Mouse (Mus musculus) lung, embryonic 16.5 days (tissue): Measurements from ENCODE around the gene Baiap3. TPM values are rescaled to one million over a fixed set of nuclear protein-coding genes. Genes with fewer than 3 reads are reported as not detected.
"Not testable (repeated sequence)": the region's sequence is repeated elsewhere in the genome, so short reads cannot be mapped to it uniquely, and the experiment has no call there.

ENCODE experiments used
- ATAC-seq: fragments of 200-750 bp; cut with Nextera tagmentation; 2 replicates; pipeline ENCODE4 v1.8.0; 2017; ENCODE audit warnings: low read depth, mild to moderate bottlenecking, moderate library complexity
- H3K27ac ChIP-seq: fragments of 300-500 bp; sonication (generic); 2 replicates; pipeline ENCODE4 v1.5.1; 2014; ENCODE audit warnings: mild to moderate bottlenecking, control low read depth, low read length
- H3K27me3 ChIP-seq: fragments of 300-500 bp; sonication (generic); 2 replicates; pipeline ENCODE4 v1.6.1; 2014; ENCODE audit warnings: low read depth, low read length, mixed read lengths; ENCODE audit not compliant: control insufficient read depth, insufficient read depth
- H3K36me3 ChIP-seq: fragments of 300-500 bp; sonication (generic); 2 replicates; pipeline ENCODE4 v1.6.1; 2014; ENCODE audit warnings: low read length; ENCODE audit not compliant: control insufficient read depth, insufficient read depth
- H3K4me1 ChIP-seq: fragments of 300-500 bp; sonication (generic); replicated peaks from 2 replicates; pipeline ENCODE4 v1.6.1; 2014; ENCODE audit warnings: low read length, mixed read lengths; ENCODE audit not compliant: control insufficient read depth, insufficient read depth
- H3K4me2 ChIP-seq: fragments of 300-500 bp; sonication (generic); 2 replicates; pipeline ENCODE4 v1.6.1; 2014; ENCODE audit warnings: low read depth, low read length, control low read depth
- H3K4me3 ChIP-seq: fragments of 300-500 bp; sonication (generic); 2 replicates; pipeline ENCODE4 v1.5.1; 2014; ENCODE audit warnings: mild to moderate bottlenecking, low read length, control low read depth
- H3K9ac ChIP-seq: fragments of 300-500 bp; sonication (generic); 2 replicates; pipeline ENCODE4 v1.6.1; 2014; ENCODE audit warnings: low read length, control low read depth
- H3K9me3 ChIP-seq: fragments of 300-500 bp; sonication (generic); 2 replicates; pipeline ENCODE4 v1.6.1; 2016; ENCODE audit warnings: low read length; ENCODE audit not compliant: control insufficient read depth
- WGBS: fragments of 180-500 bp; shearing (Covaris S2); extraction: QIAGEN DNeasy Blood & Tissue Kit; methylation state at CpG from one replicate; pipeline ENCODE4 v1.1.7; 2014; 5-methylcytosine and 5-hydroxymethylcytosine counted together
- polyA plus RNA-seq: library from polyadenylated mRNA; unstranded; fragments of >200 nt; fragmentation: Nextera tagmentation; extraction: Ambion mirVana; gene quantifications from 2 replicates; pipeline ENCODE4 v1.2.1, GENCODE M21; 2015

Gene Baiap3
- polyA plus RNA-seq, 1 experiment from 2014 or later = 1.3 TPM

DNA sequence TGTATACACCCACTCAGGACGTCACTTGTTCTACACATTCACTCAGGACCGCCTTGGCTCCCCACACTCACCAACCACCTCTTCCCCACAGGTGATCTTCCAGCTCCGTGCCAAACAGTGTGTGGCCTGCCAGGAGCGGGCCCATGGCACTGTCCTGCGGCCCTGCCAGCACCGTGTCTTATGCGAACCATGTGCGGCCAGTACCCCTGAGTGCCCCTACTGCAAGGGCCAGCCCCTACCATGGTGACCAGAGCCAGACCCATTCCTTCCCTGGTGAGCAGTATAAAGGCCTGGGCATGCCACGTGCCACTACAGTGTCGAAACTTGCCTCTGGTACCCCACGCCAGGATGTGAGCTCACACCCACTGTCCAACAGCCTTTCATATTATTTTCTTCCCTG lies 24.5 kb downstream of the Baiap3 start:
- 88% methylated on average over 4 of the region's 11 CpGs for WGBS
- not testable (repeated sequence) for H3K4me2 ChIP-seq, H3K4me1 ChIP-seq, H3K4me3 ChIP-seq, H3K9me3 ChIP-seq, H3K27ac ChIP-seq, H3K9ac ChIP-seq, H3K27me3 ChIP-seq
- peaks cover 11% of the 10 kb centered on the region for H3K36me3 ChIP-seq
- ATAC-seq = peak; percentile 34; the same call in 1 of the 2 replicates

GRCm38 (mm10) chr17:25230700-25231099 lies 25.5 kb downstream of the Baiap3 start:
- Histone ChIP-seq H3K27ac (no peak overlapping the region), H3K36me3 (peaks cover 13% of the 10 kb centered on the region), H3K4me2 (no peak overlapping the region), H3K4me3 (no peak overlapping the region), H3K9ac (no peak overlapping the region), H3K9me3 (no peaks in the 10 kb centered on the region), H3K4me1 (0 out of 2 replicates have a peak, but pooled peaks cover 3% of the 10 kb centered on the region), H3K27me3 (no peaks in the 10 kb centered on the region)
- 86% methylated on average over 3 of the region's 3 CpGs for WGBS
- ATAC-seq = no peak

- H3K4me3 ChIP-seq, H3K27me3 ChIP-seq, H3K4me2 ChIP-seq, H3K4me1 ChIP-seq, H3K9ac ChIP-seq, H3K9me3 ChIP-seq, H3K36me3 ChIP-seq: not testable (repeated sequence)
- 54% methylated on average over 12 of the region's 17 CpGs for WGBS
- peak overlapping the region; percentile 16; the same call in 1 of the 2 replicates for H3K27ac ChIP-seq
- peak; percentile 75 for ATAC-seq
Measured at GRCm38 (mm10) chr17:25230014-25230655, 26.0 kb downstream of the Baiap3 start.

DNA sequence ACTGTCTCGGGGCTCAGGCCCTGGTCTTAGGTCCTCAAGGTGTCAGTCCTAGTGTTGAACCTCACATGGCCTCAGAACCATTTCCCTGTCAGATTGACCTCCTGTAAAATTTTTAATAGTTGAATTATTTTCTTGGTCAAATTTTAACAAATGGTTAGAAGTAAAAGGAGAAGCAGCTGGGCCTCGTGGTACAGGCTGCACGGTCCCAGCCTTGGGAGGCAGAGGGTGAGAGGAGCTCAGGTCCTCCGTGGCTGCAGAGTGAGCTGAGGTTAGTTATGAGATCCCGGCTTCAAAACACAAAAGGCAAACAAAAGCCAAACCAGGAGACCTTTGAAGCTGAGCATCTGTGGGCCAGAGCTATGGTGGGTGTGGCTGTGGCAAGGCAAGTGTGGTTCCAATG lies 28.2 kb downstream of the Baiap3 start:
- H3K36me3 ChIP-seq = peaks cover 3% of the 10 kb centered on the region
- WGBS = 77% methylated on average over 5 of the region's 5 CpGs

DNA sequence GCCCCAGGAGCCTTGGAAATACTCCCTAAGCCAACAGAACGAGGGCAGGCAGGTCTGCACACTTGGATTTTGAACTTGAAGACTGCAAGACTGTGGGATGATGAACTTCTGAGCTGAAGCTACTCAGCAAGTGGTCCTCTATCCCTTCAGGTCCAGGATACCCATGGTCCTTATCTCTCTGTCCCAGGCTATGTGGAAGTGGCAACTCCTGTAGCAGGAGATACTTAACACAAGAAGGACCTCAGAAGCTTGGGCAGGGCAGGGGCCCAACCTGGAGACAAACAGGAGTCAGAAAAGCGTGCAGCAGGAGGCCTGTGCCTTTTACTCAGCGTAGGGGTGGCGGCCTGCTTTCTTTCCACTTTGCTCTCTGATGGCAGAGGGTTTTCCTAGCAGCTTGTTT lies 30.5 kb downstream of the Baiap3 start:
- no peak for ATAC-seq
- Histone ChIP-seq H3K4me2 (no peak overlapping the region), H3K4me1 (peaks cover 11% of the 10 kb centered on the region; the same call in 1 of the 2 replicates), H3K9ac (no peak overlapping the region), H3K4me3 (no peak overlapping the region), H3K36me3 (peaks cover 3% of the 10 kb centered on the region), H3K27me3 (no peaks in the 10 kb centered on the region), H3K27ac (no peak overlapping the region), H3K9me3 (no peaks in the 10 kb centered on the region)
- WGBS = 81% methylated on average over 4 of the region's 4 CpGs

More for the DNA sequence above, 28.2 kb downstream of the Baiap3 start:
- no peaks in the 10 kb centered on the region for H3K9me3 ChIP-seq
- H3K9ac ChIP-seq = no peak overlapping the region
- H3K27me3 ChIP-seq = no peaks in the 10 kb centered on the region
- H3K4me1 ChIP-seq = 0 out of 2 replicates have a peak, but pooled peaks cover 3% of the 10 kb centered on the region
- no peak overlapping the region for H3K4me2 ChIP-seq
- no peak overlapping the region for H3K27ac ChIP-seq
- no peak for ATAC-seq
- no peak overlapping the region for H3K4me3 ChIP-seq

- WGBS = 81% methylated on average over 7 of the region's 7 CpGs
- H3K36me3 ChIP-seq = peaks cover 3% of the 10 kb centered on the region
- H3K4me2 ChIP-seq = no peak overlapping the region
- H3K27me3 ChIP-seq = no peaks in the 10 kb centered on the region
- peaks cover 8% of the 10 kb centered on the region; the same call in 1 of the 2 replicates for H3K4me1 ChIP-seq
- H3K27ac ChIP-seq = no peak overlapping the region
- H3K9me3 ChIP-seq = no peaks in the 10 kb centered on the region
- no peak for ATAC-seq
- no peak overlapping the region for H3K9ac ChIP-seq
- H3K4me3 ChIP-seq = no peak overlapping the region
Measured at GRCm38 (mm10) chr17:25224586-25225222, 31.5 kb downstream of the Baiap3 start.

DNA sequence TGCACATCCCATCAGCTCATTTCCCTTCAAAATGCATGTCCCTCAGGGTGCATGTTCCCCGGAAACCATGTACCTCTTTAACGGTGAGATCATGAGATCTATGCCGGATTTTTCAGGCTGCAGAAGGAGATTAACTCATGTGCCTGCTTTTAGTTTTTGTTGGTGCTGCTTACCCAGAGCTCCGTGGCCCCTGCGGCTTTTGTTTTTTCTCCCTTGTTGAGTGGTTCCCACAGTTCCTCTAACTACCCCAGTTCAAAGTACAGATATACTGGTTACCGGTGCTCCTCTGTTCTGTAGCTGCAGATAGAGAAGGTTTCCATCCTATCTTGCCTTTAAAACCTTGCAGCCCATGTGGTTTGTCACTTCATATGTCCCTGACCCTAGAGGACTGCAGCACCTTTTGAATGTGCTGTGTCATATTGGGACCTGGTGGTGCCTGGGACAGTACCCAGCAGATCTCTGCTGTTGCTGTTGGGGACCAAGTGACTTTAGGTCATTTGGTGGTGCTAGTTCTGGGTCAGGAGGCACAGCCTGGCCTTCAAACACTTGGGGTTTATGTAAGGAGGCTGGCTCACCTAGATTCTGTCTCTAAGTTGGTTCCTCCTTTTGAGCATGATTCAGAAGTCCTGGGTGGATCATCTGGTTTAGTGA lies 33.1 kb downstream of the Baiap3 start:
- Histone ChIP-seq H3K4me2 (peak overlapping the region; percentile 46), H3K9me3 (no peaks in the 10 kb centered on the region), H3K27ac (no peak overlapping the region), H3K27me3 (no peaks in the 10 kb centered on the region), H3K4me3 (peak overlapping the region; percentile 30), H3K9ac (no peak overlapping the region; the same call in 1 of the 2 replicates), H3K36me3 (peaks cover 6% of the 10 kb centered on the region), H3K4me1 (peaks cover 8% of the 10 kb centered on the region; the same call in 1 of the 2 replicates)
- no peak for ATAC-seq
- WGBS = 49% methylated on average over 6 of the region's 6 CpGs

DNA sequence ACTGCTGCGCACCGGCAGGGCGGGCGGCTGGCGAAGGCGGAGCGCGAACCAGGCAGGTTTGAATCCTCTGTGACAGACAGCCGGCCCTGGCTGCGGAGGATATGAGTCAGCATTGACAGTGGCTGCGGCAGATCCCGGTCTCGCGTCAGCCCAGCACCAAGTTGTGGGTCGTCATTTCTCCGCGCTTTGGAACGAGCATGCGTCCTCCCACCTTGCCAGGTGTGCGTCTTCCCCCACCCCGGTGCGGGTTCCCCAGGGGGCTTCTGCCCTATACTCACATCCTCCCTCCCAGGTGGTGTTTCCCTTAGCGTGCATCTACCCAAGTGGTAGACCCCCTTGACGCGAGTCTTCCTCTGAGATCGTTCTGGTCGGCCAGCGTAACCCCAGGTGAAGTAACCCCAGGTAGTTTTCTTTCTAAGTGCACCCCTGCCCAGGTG lies 33.6 kb downstream of the Baiap3 start:
- H3K27me3 ChIP-seq, H3K27ac ChIP-seq, H3K4me1 ChIP-seq, H3K36me3 ChIP-seq, H3K9me3 ChIP-seq: not testable (repeated sequence)
- ATAC-seq = peak; percentile 89
- peak overlapping the region; percentile 30 for H3K4me3 ChIP-seq
- peak overlapping the region; percentile 72 for H3K4me2 ChIP-seq
- H3K9ac ChIP-seq = peak overlapping the region; percentile 35; the same call in 1 of the 2 replicates
- WGBS = 17% methylated on average over 11 of the region's 28 CpGs

DNA sequence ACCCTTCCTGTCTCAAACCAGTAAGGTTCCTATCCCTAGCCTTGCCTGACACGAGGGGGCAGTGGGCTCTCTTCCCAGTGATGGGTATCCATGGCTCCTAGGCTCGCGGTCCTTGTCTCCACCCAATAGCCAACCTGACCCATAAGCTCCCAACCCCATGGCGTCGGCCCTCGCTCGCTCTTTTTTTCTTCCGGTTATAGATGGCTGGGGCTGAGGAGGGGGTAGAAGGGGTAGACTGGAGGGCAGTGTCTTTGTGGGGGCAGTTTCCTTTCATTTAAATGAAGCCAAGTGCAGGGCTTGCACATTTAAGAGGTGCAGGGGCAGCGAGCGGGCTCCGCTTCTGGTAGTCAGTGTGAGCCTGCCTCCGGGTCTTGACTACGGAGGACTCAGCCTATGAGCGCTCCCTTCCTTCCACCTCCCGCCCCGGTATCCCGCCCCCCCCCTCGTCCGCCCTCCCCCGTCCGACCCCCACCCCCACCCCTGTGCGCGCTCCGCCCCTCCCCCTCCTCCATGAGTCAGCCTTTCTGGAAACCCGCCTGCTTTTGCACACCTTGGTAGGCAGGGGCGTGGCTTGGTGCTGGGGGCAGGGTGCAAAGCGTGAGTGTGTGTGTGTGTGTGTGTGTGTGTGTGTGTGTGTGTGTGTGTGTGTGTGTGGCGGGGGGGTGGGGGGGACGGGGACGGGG lies 34.2 kb downstream of the Baiap3 start:
- ATAC-seq = peak; percentile 82
- WGBS = 4% methylated on average over 16 of the region's 30 CpGs
- Histone ChIP-seq H3K9me3 (no peaks in the 10 kb centered on the region), H3K27me3 (no peaks in the 10 kb centered on the region), H3K27ac (no peak overlapping the region), H3K4me2 (peak overlapping the region; percentile 72), H3K4me3 (peak overlapping the region; percentile 49), H3K36me3 (peaks cover 6% of the 10 kb centered on the region), H3K9ac (peak overlapping the region; percentile 63), H3K4me1 (peaks cover 8% of the 10 kb centered on the region; the same call in 1 of the 2 replicates)
